Mouse (Mus musculus): ENCODE results near the gene Lmna. TPM values are rescaled to one million over a fixed set of nuclear protein-coding genes. Genes with fewer than 3 reads are reported as not detected.

Gene Lmna
- total RNA-seq, 2 experiments from 2014 or later: 109 to 113 TPM

- DNase-seq (ENCODE audit: low spot score in 2 of 2): no peak
These were observed 29.9 kb downstream of the Lmna start for GRCm38 (mm10) chr3:88479828-88480227.

- DNase-seq (ENCODE audit: low spot score in 2 of 2): no peak
These were observed 30.6 kb downstream of the Lmna start for GRCm38 (mm10) chr3:88479163-88479562.

GRCm38 (mm10) chr3:88477735-88478134, 32.0 kb downstream of the Lmna start:
- DNase-seq (ENCODE audit: low spot score in 2 of 2): peak; percentile 69 to 71

DNA sequence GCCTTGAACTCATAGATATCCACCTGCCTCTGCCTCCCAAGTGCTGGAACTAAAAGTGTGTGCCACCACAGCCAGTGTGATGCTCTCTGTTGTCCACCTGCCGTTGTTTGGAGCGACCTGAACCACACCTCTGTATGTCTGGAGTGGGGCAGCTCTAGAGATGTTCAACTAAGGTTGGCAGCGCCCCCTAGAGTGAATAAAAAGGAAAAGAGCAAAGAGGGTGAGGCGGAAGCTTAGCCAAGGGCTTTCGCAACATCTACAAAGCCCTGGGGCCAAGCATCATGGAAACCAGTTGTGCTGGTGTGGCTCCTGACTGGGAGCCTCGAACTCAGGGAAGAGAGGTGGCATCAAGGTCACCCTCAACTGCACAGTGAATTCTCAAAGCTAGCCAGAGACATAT, 33.4 kb downstream of the Lmna start:
- no peak for DNase-seq (ENCODE audit: low spot score in 2 of 2)

DNA sequence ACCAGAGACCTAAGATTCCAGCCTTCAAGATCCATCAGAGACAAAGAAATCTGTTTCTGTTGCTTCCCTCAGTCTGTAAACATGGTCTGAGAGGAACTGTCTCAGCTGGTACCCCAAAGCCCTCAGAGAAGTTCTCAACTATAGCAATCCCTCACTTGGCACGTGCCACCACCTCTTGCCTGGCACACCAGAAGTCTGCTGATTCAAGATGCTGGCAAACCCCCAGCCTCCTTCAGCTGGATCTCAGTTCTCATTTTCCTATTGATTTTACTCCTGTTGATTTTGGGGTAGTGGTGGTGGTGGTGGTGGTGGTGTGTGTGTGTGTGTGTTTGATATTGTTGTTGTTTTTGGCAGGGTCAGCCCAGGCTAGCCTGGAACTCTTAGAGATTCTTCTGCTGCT, 36.2 kb downstream of the Lmna start:
- no peak for DNase-seq (ENCODE audit: low spot score in 2 of 2)

DNA sequence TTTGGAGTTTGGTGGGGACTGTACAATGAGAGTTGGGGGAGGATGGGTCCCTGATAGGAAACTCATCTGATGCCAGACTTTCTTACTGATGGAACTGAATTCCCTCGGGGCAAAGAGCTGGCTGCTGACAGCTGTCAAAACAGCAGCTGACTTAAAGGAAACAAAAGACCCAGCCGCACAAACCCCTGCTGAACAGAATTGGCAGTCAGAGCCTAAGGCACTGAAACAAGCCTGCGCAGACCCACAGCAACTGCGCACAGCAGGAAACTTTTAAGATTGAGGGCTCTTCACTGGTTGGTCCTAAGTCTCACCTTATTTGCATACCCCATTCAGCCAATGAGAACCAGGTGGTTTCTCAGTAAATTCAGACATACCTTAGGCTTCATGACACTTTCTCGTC, 36.7 kb downstream of the Lmna start:
- no peak for DNase-seq (ENCODE audit: low spot score in 2 of 2)

DNA sequence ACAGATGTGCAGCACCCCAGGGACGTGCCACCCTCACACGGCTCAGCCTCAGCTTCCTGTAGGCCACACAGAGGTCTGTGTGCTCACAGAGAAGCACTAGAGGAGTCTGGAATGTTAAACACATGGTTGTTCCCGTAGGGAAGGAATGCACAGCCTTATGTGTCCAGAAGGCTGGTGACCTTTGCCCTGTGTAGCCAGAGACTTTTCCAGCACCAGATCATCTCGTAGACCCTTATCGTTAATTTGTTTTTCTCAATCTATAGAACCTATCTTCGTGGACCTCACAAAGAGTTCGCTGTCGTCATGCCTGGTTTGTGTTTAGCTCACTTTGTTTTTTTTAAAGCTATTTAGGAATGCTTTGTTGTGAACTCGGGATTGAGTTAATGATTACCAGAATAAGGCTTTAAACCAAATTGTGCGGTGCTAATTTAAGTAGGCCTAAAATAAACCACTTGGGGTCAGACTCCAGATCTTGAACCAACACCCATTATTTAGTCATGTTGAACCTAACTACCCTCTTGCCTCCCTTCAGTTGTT, 38.7 kb downstream of the Lmna start:
- no peak for DNase-seq (ENCODE audit: low spot score in 2 of 2)

DNA sequence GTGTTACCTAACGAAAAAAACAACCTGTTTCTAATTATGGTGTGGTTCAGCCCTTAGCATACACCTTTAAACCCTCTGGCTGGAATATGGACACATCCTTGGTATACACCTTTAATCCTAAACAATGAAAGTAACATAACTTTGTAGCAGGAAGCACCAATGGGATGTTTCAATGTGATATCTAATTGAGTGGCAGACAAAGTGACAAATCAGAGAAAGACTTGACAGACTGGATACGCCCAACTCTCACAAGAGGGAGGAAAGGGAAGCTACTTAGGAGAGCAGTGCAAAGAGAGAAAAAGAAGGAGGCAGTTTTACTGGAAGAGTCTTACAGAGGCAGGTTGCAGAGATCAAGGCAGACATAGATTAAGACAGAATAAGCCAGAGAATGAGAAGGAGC, 40.3 kb downstream of the Lmna start:
- DNase-seq (ENCODE audit: low spot score in 2 of 2): no peak

GRCm38 (mm10) chr3:88467116-88467824, 42.5 kb downstream of the Lmna start:
- peak; percentile 73 to 85 for DNase-seq (ENCODE audit: low spot score in 2 of 2)

GRCm38 (mm10) chr3:88465127-88465526, 44.6 kb downstream of the Lmna start:
- DNase-seq (ENCODE audit: low spot score in 2 of 2): no peak

DNA sequence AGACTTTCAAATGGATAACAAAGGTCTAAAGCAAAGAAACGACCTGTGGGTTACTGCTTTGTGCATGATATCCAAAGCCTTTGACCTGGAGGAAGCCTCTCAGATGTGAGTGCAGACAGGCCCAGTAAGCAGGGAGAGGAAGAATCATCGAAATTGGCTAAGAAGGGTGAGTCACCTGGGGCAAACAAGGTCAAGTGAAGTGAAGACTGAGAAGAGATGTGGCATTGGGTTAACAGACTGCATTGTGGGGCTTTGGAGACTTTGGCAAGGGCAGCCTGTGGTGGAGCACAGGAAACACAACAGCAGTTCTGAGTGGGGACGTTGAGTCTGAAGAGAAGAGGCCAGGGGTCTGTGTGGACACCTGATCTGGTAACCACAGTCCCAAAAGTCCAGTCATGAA, 45.3 kb downstream of the Lmna start:
- no peak for DNase-seq (ENCODE audit: low spot score in 2 of 2)

DNA sequence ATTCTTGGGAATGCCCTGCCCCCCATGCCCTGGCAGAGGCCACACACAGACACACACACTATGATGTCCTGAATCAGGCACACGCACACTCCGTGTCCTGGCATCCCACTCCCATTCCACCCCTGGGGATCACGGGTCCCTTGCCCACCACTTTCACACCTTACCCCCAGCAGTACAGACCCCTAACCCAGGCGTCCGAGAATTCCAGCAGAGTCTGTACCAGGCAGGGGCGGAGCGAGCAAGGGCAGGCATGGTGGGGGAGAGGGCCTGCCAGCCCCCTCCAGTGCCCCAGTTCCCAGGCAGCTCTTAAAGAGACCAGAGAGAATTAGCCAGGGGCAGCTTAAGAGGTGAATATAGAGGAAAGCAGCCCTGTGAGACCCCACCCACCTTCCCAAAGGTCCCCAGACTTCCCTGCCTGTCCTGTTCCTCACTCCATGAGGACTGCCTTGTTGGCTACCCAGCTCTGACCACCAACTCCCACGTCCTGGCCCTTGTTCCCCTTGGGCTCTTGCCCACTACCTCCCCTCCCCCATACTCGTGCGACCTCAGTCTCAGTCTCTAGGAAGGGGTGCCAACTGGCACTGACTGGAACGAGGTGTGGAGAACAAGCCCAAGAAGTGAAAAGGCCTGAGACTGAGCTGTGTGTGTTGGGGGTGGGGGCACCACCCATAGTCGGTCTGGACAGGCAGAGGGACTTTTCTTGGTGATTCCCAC, 48.6 kb downstream of the Lmna start, which contains the start of gene Sema4a:
TSS of gene Sema4a (minus strand) at position 200 of the 714 bp plus-strand sequence.
- no peak for DNase-seq (ENCODE audit: low spot score in 2 of 2)

DNA sequence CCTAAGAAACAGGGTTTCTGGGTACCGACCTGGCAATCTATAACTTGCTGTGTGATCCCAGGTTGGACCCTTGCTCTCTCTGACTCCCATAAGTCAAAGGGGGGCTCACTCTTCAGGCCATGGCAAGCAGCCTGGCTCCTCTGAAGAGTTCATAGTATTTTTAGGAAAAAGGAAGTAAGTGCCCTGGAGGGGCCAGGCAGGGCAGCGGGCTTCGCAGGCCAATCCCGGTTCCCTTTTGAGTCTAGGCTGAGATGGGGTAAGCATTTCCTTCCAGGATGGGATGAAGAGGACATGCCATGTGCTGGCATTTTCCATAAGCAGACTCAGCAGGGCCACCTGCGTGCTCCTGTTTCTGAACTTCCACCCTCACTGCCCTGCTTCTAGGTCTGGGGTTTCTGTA, 49.7 kb downstream of the Lmna start:
- DNase-seq (ENCODE audit: low spot score in 2 of 2): no peak

GRCm38 (mm10) chr3:88458778-88459219, 51.0 kb downstream of the Lmna start:
- no peak for DNase-seq (ENCODE audit: low spot score in 2 of 2)

DNA sequence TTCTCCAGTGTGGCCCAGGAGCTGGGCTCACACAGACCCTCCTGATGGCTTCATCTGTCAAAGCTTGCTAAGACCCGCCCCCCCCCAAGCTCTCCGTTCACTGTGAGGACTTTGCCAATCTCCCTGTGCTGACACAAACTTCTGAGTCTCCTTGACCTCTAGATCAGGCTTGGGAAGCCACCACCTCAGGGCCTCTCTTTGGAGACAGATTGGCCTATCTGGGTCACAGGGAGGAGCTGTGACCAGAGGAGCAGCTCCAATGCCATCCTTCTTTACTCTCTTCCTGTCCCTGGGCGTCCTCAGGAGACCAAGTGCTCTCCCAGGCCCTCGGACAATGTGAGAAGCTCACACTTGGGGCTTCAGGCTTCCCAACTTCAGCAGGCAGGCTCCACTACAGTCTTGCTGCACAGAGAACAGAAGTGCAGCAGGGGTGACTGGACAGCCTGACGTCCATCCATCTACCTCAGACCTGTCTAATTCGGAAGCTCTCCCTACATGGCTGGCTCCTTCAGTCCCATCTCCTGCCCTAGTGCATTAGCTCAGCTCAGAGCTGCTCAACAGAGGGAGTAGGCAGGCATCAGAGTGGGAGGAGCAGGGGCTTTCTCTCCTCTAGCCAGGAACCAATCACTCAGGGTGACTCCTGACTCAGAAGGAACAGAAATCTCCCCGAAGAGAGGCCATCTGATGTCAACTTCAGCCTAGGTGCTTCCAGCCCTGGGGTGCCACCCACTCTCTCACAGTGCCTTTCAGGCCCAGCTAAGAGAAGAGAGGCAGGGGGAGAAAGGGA, 52.8 kb downstream of the Lmna start:
- no peak for DNase-seq (ENCODE audit: low spot score in 2 of 2)

GRCm38 (mm10) chr3:88456313-88456712, 53.4 kb downstream of the Lmna start:
- no peak for DNase-seq (ENCODE audit: low spot score in 2 of 2)

- no peak for DNase-seq (ENCODE audit: low spot score in 2 of 2)
These were observed 54.0 kb downstream of the Lmna start for GRCm38 (mm10) chr3:88455588-88456264.

DNA sequence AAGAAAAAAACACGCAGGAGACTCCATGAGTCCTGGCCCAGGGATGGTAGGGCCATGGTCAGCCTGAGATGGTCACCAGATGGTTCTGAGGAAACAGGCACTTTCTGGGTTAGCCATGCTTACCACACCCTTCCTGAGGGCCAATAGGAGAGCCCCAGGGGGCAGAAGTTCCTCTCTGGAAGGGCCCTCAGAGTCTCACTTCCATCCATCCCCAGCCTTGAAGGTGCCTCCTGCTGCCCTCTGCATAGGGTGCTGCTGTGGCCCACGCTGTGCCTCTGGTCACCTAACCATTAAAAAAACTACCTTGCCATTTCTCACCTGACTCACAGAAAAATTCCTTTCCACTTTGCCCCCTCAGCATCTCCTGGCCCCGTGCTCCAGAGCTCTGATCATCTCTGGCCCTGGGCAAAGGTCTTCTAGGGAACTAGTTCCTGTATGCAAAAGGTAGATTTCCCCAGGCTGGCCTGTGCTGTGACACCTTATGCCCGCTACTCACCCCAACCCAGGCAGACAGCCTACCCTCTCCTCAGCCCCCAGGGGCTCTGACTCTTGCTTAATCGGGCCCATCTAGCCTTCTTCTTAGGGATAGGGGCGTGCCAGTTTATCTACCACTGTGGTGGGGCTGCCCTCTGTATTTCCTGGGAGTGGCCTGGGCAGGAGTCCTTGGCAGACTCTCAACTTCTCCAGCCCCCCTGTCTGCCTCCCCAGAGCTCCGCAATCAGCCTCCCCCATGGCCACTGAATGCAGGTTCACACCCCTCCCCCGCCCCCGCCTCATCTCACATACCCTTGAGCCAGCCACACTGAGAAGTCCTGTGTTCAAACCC, 54.8 kb downstream of the Lmna start:
- DNase-seq (ENCODE audit: low spot score in 2 of 2): no peak

GRCm38 (mm10) chr3:88453986-88454385, 55.8 kb downstream of the Lmna start:
- no peak for DNase-seq (ENCODE audit: low spot score in 2 of 2)

DNA sequence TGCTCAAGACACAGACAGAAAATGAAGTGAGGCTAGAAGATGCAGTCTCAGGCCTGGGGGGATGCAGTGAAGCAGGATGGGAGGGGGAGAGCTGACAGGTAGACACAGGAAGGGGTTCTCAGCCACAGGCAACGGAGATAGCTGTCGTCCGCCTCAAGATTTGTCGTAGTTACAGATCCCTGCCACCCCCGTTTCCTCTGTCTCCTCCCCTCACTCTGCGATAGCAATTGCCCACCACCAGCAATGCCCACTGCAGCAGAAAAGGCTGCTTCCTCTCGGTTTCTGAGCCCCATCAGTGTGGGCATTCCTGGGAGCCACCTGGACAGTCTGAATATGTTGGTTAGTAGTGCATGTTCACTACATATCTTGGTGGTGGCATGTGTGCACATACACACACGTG, 56.4 kb downstream of the Lmna start:
- no peak for DNase-seq (ENCODE audit: low spot score in 2 of 2)
